Mouse (Mus musculus) forebrain, embryonic 14.5 days (tissue): Measurements from ENCODE around the gene Cnst. TPM values are rescaled to one million over a fixed set of nuclear protein-coding genes. Genes with fewer than 3 reads are reported as not detected.
A peak's percentile ranks its signal among the peaks of the same experiment; 100 is the strongest.

ENCODE experiments used
- ATAC-seq: fragments of 200-750 bp; cut with Nextera tagmentation; 2 replicates; pipeline ENCODE4 v1.8.0; 2017; ENCODE audit warnings: mild to moderate bottlenecking, moderate library complexity
- DNase-seq: peaks from one replicate; pipeline ENCODE4 v3.0.0-alpha.2; 2015; ENCODE audit warnings: low spot score
- H3K27ac ChIP-seq: fragments of 300-500 bp; sonication (generic); 2 replicates; pipeline ENCODE4 v1.5.1; 2014; ENCODE audit warnings: low read depth, mild to moderate bottlenecking, control low read depth, low read length, moderate library complexity
- H3K27me3 ChIP-seq: fragments of 300-500 bp; sonication (generic); replicated peaks from 2 replicates; pipeline ENCODE4 v1.6.1; 2014; ENCODE audit warnings: low read length, control low read depth, mixed read lengths; ENCODE audit not compliant: control insufficient read depth, insufficient read depth
- H3K36me3 ChIP-seq: fragments of 300-500 bp; sonication (generic); 2 replicates; pipeline ENCODE4 v1.6.1; 2014; ENCODE audit warnings: low read length, control low read depth; ENCODE audit not compliant: control insufficient read depth, insufficient read depth
- H3K4me1 ChIP-seq: fragments of 300-500 bp; sonication (generic); 2 replicates; pipeline ENCODE4 v1.6.1; 2014; ENCODE audit warnings: antibody characterized with exemption, low read length, control low read depth; ENCODE audit not compliant: control insufficient read depth, insufficient read depth
- H3K4me2 ChIP-seq: fragments of 300-500 bp; sonication (generic); 2 replicates; pipeline ENCODE4 v1.6.1; 2014; ENCODE audit warnings: mild to moderate bottlenecking, control low read depth, low read length
- H3K4me3 ChIP-seq: fragments of 300-500 bp; sonication (generic); 2 replicates; pipeline ENCODE4 v1.5.1; 2014; ENCODE audit warnings: low read depth, low read length, control low read depth
- H3K9ac ChIP-seq: fragments of 300-500 bp; sonication (generic); 2 replicates; pipeline ENCODE4 v1.6.1; 2014; ENCODE audit warnings: mild to moderate bottlenecking, low read length, control low read depth, moderate library complexity
- H3K9me3 ChIP-seq: fragments of 300-500 bp; sonication (generic); replicated peaks from 2 replicates; pipeline ENCODE4 v1.6.1; 2016; ENCODE audit warnings: low read length, control low read depth, mixed read lengths; ENCODE audit not compliant: control insufficient read depth
- WGBS: fragments of 180-500 bp; shearing (Covaris S2); extraction: QIAGEN DNeasy Blood & Tissue Kit; methylation state at CpG from one replicate; pipeline ENCODE4 v1.1.7; 2014; 5-methylcytosine and 5-hydroxymethylcytosine counted together
- polyA plus RNA-seq: library from polyadenylated mRNA; unstranded; fragments of >200 nt; fragmentation: Nextera tagmentation; extraction: Ambion mirVana; gene quantifications from 2 replicates; pipeline ENCODE4 v1.2.1, GENCODE M21; 2014

Gene Cnst
- polyA plus RNA-seq, 1 experiment from 2014 or later = 23.3 TPM

DNA sequence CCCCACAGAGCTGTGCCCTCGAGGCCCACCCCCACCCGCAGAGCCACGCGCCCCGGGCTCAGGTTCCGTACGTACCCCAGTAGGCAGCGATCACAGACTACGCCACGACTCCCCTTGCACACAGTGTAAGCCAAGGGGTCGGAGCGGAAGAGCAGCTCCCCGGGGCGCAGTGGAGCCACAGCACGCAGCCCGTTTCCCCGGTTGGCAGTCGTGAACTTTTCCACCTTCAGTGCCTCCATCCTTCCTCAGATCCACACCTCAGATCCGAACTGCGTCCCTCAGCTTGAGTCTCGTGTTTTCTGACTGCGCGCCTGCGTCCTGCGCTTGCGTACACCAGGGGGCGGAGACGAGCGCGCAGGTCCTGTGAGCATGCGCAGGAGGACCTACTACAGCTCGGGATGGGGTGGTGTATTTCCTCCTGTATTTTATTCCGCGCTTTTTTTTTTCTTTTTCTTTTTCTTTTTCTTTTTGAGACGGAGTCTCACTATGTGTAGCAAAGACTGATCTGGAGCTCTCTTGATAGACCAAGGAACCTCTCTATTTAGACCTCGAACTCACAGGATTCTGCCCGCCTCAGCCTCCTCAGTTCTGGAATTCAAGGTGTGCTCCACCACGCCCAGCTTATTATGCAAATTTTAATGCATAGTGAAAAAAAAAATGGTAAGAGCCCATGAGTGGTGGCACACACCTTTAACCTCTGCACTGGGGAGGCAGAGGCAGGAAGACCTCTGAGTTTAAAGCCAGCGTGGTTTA is 28.3 kb upstream of the Cnst start, which contains the start of gene Smyd3:
Gene Smyd3, minus strand, starts transcription at position 329 of the 753 bp plus-strand sequence.
- Histone ChIP-seq H3K36me3 (no peaks in the 10 kb centered on the region), H3K9me3 (no peaks in the 10 kb centered on the region), H3K4me2 (peak within 1 kb of the TSS; percentile 96), H3K9ac (peak within 1 kb of the TSS; percentile 79), H3K4me3 (peak within 1 kb of the TSS; percentile 67), H3K4me1 (0 out of 2 replicates have a peak, but pooled peaks cover 2% of the 10 kb centered on the region), H3K27ac (no peak within 1 kb of the TSS), H3K27me3 (no peaks in the 10 kb centered on the region)
- WGBS = 6% methylated on average over 39 of the region's 39 CpGs
- DNase-seq (peak; percentile 92), ATAC-seq (peak; percentile 91)

DNA sequence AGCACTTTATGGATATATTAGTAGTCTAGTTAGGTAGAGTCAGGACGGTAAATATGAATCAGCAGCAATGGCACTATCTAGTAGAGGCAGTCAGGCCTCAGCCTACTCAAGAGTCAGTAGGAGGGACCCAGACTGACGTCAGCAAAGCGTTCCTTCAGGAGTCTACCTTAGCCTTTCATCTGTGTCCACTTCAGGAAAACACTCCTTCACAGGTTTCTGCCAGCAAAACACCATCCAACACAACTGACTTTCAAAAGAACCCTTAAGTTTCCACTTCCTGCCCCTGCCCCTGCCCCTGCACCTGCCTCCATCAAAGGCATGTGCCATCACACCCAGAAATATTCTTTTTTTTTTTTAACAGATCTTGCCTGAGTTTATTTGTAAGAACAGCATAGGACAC is 26.3 kb upstream of the Cnst start:
- no peak overlapping the region for H3K9ac ChIP-seq
- ATAC-seq (no peak), DNase-seq (no peak)
- H3K9me3 ChIP-seq = no peaks in the 10 kb centered on the region
- no peaks in the 10 kb centered on the region for H3K36me3 ChIP-seq
- 0 out of 2 replicates have a peak, but pooled peaks cover 2% of the 10 kb centered on the region for H3K4me1 ChIP-seq
- H3K4me2 ChIP-seq = no peak overlapping the region
- H3K4me3 ChIP-seq = no peak overlapping the region
- WGBS = 89% methylated on average over 3 of the region's 3 CpGs
- H3K27me3 ChIP-seq = no peaks in the 10 kb centered on the region
- H3K27ac ChIP-seq = no peak overlapping the region

DNA sequence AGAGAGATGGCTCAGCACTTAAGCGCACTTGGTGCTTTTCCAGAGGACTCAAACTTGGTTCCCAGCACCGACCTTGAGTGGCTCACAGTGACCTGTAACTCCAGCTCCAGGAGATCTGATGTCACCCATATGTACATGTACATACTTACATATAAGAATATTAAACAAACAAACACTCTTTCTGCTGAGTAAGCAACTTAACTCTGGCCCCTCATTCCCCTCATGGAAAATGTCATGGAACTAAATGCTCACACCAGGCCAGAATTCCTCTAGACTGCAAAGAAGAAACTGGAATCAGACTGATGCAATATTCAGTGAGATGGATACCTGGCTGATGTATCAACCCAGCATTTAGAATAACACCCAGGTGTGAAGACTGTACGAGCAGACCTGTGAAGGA is 7.1 kb upstream of the Cnst start:
- no peak for DNase-seq
- WGBS = 92% methylated on average over 3 of the region's 3 CpGs
- H3K27ac ChIP-seq = no peak overlapping the region
- no peaks in the 10 kb centered on the region for H3K27me3 ChIP-seq
- peaks cover 34% of the 10 kb centered on the region for H3K36me3 ChIP-seq
- no peaks in the 10 kb centered on the region for H3K4me1 ChIP-seq
- ATAC-seq = no peak
- no peak overlapping the region for H3K9ac ChIP-seq
- H3K4me2 ChIP-seq = no peak overlapping the region
- H3K9me3 ChIP-seq = no peaks in the 10 kb centered on the region
- H3K4me3 ChIP-seq = no peak overlapping the region

DNA sequence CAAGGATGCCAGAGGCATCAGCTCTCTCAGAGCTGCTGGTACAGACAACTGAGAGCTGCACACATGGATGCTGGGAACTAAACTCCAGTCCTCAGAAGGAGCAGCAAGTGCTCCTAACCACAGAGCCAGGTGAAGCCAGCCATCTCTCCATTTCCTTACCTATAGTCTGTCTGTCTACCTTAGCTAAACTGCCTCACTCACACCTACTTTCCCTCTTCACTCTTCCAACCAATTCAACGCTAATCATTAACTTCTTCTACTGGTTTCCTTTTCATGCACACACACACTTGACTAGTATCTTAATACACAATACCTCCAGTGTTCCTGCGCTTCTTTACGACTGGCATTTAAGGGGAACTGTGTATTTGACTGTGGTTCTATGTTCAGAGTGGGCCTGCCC is 6.3 kb upstream of the Cnst start:
- 94% methylated on average over 3 of the region's 3 CpGs for WGBS
- H3K4me3 ChIP-seq = no peak overlapping the region
- no peak overlapping the region for H3K9ac ChIP-seq
- H3K4me2 ChIP-seq = no peak overlapping the region
- no peaks in the 10 kb centered on the region for H3K9me3 ChIP-seq
- no peak overlapping the region for H3K27ac ChIP-seq
- ATAC-seq = no peak
- H3K27me3 ChIP-seq = no peaks in the 10 kb centered on the region
- no peak for DNase-seq
- H3K36me3 ChIP-seq = peaks cover 34% of the 10 kb centered on the region
- H3K4me1 ChIP-seq = no peaks in the 10 kb centered on the region

DNA sequence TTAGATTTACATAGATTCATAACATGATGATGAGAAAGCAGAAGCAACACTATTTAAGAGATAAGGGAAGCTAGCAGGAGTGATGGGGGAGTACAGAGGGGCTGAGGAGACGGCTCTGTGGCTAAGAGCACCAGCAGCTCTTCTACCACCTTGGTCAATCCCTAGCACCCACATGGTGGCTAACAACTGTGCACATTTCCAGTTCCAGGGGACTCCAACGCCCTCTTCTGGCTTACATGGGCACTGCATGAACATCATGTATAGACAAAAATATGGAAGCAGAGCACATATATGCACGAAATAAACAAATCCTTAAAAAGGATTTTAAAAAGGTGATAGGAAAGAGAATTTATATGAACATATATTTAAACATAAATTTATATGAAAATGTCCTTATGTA is 4.7 kb upstream of the Cnst start:
- 61% methylated on average over 3 of the region's 3 CpGs for WGBS

DNA sequence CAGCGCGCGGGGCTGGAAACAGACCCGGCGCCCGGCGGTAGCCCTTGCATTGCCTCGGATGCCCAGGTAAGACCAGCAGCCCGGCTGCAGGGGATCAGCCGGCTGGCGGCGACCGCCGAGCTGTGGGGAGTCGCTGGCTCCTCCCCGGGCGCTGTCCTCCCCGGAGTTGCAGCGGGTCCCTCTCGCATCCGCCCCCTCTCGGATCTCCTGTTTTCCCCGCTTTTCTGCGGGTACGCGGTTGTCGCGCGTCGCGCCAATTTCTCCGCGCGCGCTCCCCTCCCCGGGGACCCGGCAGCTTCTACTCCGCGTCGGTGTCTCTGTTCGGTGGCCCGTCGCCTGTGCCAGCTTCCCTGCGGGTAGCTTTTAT is 364 bp downstream of the Cnst start:
- H3K4me3 ChIP-seq = peak overlapping the region; percentile 71
- H3K4me2 ChIP-seq = peak overlapping the region; percentile 64
- 0 out of 2 replicates have a peak, but pooled peaks cover 5% of the 10 kb centered on the region for H3K36me3 ChIP-seq
- no peaks in the 10 kb centered on the region for H3K27me3 ChIP-seq
- no peaks in the 10 kb centered on the region for H3K9me3 ChIP-seq
- under 1% methylated on average over 34 of the region's 44 CpGs for WGBS
- peak overlapping the region; percentile 79 for H3K9ac ChIP-seq
- H3K4me1 ChIP-seq = peaks cover 14% of the 10 kb centered on the region
- ATAC-seq = peak; percentile 87
- peak overlapping the region; percentile 94 for H3K27ac ChIP-seq
- DNase-seq = peak; percentile 79

More for the DNA sequence above, 4.7 kb upstream of the Cnst start:
- no peaks in the 10 kb centered on the region for H3K27me3 ChIP-seq
- no peak for ATAC-seq
- no peak overlapping the region for H3K4me2 ChIP-seq
- H3K9me3 ChIP-seq = no peaks in the 10 kb centered on the region
- no peak overlapping the region for H3K4me3 ChIP-seq
- H3K9ac ChIP-seq = no peak overlapping the region
- no peak overlapping the region for H3K27ac ChIP-seq
- peaks cover 34% of the 10 kb centered on the region for H3K36me3 ChIP-seq
- peaks cover 3% of the 10 kb centered on the region; the same call in 1 of the 2 replicates for H3K4me1 ChIP-seq
- DNase-seq = no peak

DNA sequence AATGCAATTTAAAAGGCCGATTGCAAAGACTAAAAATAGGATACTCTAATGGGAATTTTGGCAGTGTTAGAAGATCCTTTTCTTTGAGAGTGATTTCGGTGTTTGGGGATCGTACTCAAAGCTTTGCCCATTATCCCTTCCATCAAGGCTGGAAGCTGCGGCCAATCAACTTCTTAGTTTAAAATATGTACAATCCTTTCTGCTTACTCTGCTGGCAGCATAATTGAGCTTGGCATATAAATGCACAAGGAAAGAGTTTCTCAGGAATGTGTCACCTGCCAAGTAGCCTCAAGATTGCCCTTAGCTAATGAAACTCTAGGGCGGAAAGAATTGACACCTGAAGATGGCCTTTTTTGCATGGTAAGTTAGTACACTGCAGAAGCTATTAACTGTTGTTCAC is 1.0 kb downstream of the Cnst start:
- H3K27ac ChIP-seq = 0 out of 2 replicates have a peak overlapping the region, but pooled peaks have one; percentile 94
- DNase-seq (peak; percentile 31), ATAC-seq (no peak)
- peak overlapping the region; percentile 79 for H3K9ac ChIP-seq
- H3K4me2 ChIP-seq = peak overlapping the region; percentile 64
- no peaks in the 10 kb centered on the region for H3K27me3 ChIP-seq
- peaks cover 14% of the 10 kb centered on the region for H3K4me1 ChIP-seq
- H3K4me3 ChIP-seq = peak overlapping the region; percentile 71
- H3K36me3 ChIP-seq = 0 out of 2 replicates have a peak, but pooled peaks cover 5% of the 10 kb centered on the region
- 5% methylated on average over 5 of the region's 5 CpGs for WGBS
- no peaks in the 10 kb centered on the region for H3K9me3 ChIP-seq

DNA sequence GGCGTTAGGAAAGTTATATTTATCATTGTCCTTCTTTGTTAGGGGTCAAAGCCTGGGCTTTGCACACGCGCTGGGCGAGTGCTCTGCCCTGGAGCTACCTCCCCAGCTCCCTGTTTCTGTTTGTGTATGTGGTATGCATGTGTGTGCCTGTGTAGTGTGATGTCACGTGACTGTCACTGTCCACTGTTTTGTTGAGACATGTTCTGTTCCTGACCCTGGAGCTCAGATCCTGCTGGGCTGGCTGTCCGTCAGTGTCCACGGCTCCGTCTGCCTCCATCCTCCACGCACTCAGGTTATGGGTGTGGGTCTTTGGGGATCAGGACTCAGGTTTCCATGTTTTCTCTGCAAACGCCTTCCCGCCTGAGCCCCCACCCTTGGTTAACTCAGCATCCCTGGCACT is 2.0 kb downstream of the Cnst start:
- Histone ChIP-seq H3K36me3 (0 out of 2 replicates have a peak, but pooled peaks cover 3% of the 10 kb centered on the region), H3K9me3 (no peaks in the 10 kb centered on the region), H3K4me2 (peak overlapping the region; percentile 64; the same call in 1 of the 2 replicates), H3K27me3 (no peaks in the 10 kb centered on the region), H3K9ac (peak overlapping the region; percentile 18; the same call in 1 of the 2 replicates), H3K27ac (no peak overlapping the region), H3K4me3 (no peak overlapping the region), H3K4me1 (peaks cover 14% of the 10 kb centered on the region)
- WGBS = 86% methylated on average over 11 of the region's 11 CpGs
- ATAC-seq (no peak), DNase-seq (no peak)
